Mouse (Mus musculus) limb, embryonic 13.5 days (tissue): ENCODE results near the gene Myof. TPM values are rescaled to one million over a fixed set of nuclear protein-coding genes. Genes with fewer than 3 reads are reported as not detected.
A peak's percentile ranks its signal among the peaks of the same experiment; 100 is the strongest.

Experiments
- ATAC-seq: fragments of 200-750 bp; cut with Nextera tagmentation; 2 replicates; pipeline ENCODE4 v1.8.0; 2017; ENCODE audit warnings: low read depth, moderate number of reproducible peaks, moderate TSS enrichment; ENCODE audit not compliant: low FRiP score
- H3K27ac ChIP-seq: fragments of 300-500 bp; sonication (generic); 2 replicates; pipeline ENCODE4 v1.5.1; 2015; ENCODE audit warnings: inconsistent platforms, mild to moderate bottlenecking, moderate library complexity
- H3K27me3 ChIP-seq: fragments of 300-500 bp; sonication (generic); 2 replicates; pipeline ENCODE4 v1.6.1; 2015; ENCODE audit warnings: mild to moderate bottlenecking, inconsistent platforms
- H3K36me3 ChIP-seq: fragments of 300-500 bp; sonication (generic); 2 replicates; pipeline ENCODE4 v1.6.1; 2015; ENCODE audit warnings: inconsistent platforms, mild to moderate bottlenecking, moderate library complexity
- H3K4me1 ChIP-seq: fragments of 300-500 bp; sonication (generic); 2 replicates; pipeline ENCODE4 v1.6.1; 2015; ENCODE audit warnings: inconsistent platforms
- H3K4me2 ChIP-seq: fragments of 300-500 bp; sonication (generic); replicated peaks from 2 replicates; pipeline ENCODE4 v1.6.1; 2015; ENCODE audit warnings: inconsistent platforms, mild to moderate bottlenecking, moderate library complexity
- H3K4me3 ChIP-seq: fragments of 300-500 bp; sonication (generic); 2 replicates; pipeline ENCODE4 v1.5.1; 2015; ENCODE audit warnings: moderate library complexity, mild to moderate bottlenecking, inconsistent platforms
- H3K9ac ChIP-seq: fragments of 300-500 bp; sonication (generic); 2 replicates; pipeline ENCODE4 v1.6.1; 2015; ENCODE audit warnings: mild to moderate bottlenecking, inconsistent platforms
- H3K9me3 ChIP-seq: fragments of 300-500 bp; sonication (generic); 2 replicates; pipeline ENCODE4 v1.6.1; 2016; ENCODE audit warnings: inconsistent platforms
- WGBS: fragments of 180-500 bp; shearing (Covaris S2); methylation state at CpG from one replicate; pipeline ENCODE4 v1.1.7; 2015; 5-methylcytosine and 5-hydroxymethylcytosine counted together
- polyA plus RNA-seq: library from polyadenylated mRNA; unstranded; fragments of >200 nt; fragmentation: Nextera tagmentation; extraction: Ambion mirVana; gene quantifications from 2 replicates; pipeline ENCODE4 v1.2.1, GENCODE M21; 2015

Gene Myof
- polyA plus RNA-seq, 1 experiment from 2014 or later, result 12.6 TPM

DNA sequence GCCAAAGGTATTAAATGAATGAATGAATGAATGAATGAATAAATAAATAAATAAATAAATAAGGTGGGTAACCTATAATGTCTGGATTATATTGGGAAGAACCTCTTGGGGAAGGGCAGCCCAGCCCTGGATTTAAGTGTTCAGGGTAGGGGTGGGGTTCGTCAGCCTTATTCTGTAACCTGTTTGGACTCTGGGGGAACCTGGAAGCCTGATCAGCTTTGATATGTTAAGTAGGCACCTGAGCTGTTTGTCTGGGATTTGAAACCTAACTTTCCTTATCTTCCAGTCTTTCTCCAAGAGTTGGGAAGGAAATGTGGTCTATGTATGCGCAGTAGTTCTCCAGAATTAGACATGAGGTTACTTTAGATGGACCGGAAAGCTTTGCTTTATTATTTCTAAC, 19.8 kb upstream of the Myof start:
- no peak for ATAC-seq
- no peaks in the 10 kb centered on the region for H3K27me3 ChIP-seq
- H3K27ac ChIP-seq, result no peak overlapping the region
- no peak overlapping the region for H3K4me2 ChIP-seq
- H3K4me3 ChIP-seq, result no peak overlapping the region
- no peaks in the 10 kb centered on the region for H3K9me3 ChIP-seq
- H3K9ac ChIP-seq, result no peak overlapping the region
- H3K36me3 ChIP-seq, result peaks cover 40% of the 10 kb centered on the region
- WGBS, result 91% methylated on average over 3 of the region's 3 CpGs
- H3K4me1 ChIP-seq, result no peaks in the 10 kb centered on the region

DNA sequence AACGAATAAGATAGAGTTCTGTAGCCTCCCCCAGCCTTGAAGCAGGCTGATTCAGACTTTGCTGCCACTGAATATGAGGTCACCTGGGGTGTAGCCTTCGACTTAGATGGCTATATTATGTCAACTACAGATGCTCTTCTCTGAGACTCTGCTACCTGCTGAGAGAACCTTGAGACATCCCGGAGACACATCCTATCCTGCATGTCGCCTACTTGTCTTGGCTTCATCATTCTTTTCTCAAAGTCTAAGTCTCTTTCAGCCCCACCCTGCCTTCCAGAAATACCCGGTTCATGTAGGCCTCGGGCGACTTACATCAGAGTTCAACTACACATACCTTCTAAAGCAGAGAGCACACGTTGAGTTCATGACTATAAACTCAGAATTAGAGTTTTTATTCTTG, 13.6 kb upstream of the Myof start:
- Histone ChIP-seq H3K27ac (no peak overlapping the region), H3K27me3 (no peaks in the 10 kb centered on the region), H3K9ac (no peak overlapping the region), H3K4me1 (peaks cover 19% of the 10 kb centered on the region), H3K4me3 (no peak overlapping the region), H3K36me3 (peaks cover 29% of the 10 kb centered on the region), H3K4me2 (no peak overlapping the region; the same call in 1 of the 2 replicates), H3K9me3 (no peaks in the 10 kb centered on the region)
- no peak for ATAC-seq
- 83% methylated on average over 8 of the region's 8 CpGs for WGBS

DNA sequence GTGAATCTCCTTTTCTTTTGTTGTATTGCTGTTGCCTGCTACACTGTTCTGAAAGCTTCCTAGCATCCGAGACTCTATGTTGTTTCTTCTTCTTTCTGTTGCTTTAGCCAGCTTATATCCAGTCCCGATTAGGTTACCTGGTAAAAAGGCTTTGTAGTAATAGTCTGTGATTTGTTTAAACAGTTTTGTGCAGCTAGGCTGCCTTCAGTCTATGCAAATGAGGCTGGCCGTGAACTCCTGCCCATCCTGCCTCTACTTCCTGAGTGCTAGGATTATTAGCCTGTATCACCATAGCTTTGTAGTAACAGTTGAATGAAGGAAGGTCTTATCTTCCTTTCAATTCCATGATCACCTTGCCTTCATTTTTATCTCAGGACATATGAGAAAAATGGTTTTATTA, 12.9 kb upstream of the Myof start:
- 0 out of 2 replicates have a peak overlapping the region, but pooled peaks have one; percentile 73 for H3K9ac ChIP-seq
- WGBS, result 60% methylated on average over 3 of the region's 3 CpGs
- H3K4me1 ChIP-seq, result peaks cover 19% of the 10 kb centered on the region
- H3K36me3 ChIP-seq, result peaks cover 25% of the 10 kb centered on the region
- no peaks in the 10 kb centered on the region for H3K9me3 ChIP-seq
- peak overlapping the region; percentile 90 for H3K4me2 ChIP-seq
- no peak for ATAC-seq
- H3K4me3 ChIP-seq, result peak overlapping the region; percentile 80
- no peak overlapping the region for H3K27ac ChIP-seq
- H3K27me3 ChIP-seq, result no peaks in the 10 kb centered on the region

- Histone ChIP-seq H3K36me3 (peaks cover 20% of the 10 kb centered on the region), H3K27ac (no peak overlapping the region), H3K4me2 (peak overlapping the region; percentile 90), H3K4me1 (peaks cover 19% of the 10 kb centered on the region), H3K4me3 (peak overlapping the region; percentile 80), H3K27me3 (no peaks in the 10 kb centered on the region), H3K9me3 (no peaks in the 10 kb centered on the region), H3K9ac (peak overlapping the region; percentile 73)
- WGBS, result 14% methylated on average over 6 of the region's 6 CpGs
- ATAC-seq, result no peak
These were observed 12.4 kb upstream of the Myof start for GRCm38 (mm10) chr19:38055798-38056197.

GRCm38 (mm10) chr19:38054720-38055192, 11.4 kb upstream of the Myof start, which contains the start of gene Cep55:
Gene Cep55 (plus strand): TSS chr19:38055011.
- Histone ChIP-seq H3K4me2 (peak within 1 kb of the TSS; percentile 90), H3K9me3 (no peaks in the 10 kb centered on the region), H3K9ac (peak within 1 kb of the TSS; percentile 73), H3K4me1 (peaks cover 19% of the 10 kb centered on the region), H3K36me3 (peaks cover 10% of the 10 kb centered on the region), H3K4me3 (peak within 1 kb of the TSS; percentile 80), H3K27me3 (no peaks in the 10 kb centered on the region), H3K27ac (no peak within 1 kb of the TSS)
- 1% methylated on average over 36 of the region's 36 CpGs for WGBS
- ATAC-seq, result peak; percentile 96

GRCm38 (mm10) chr19:38054149-38054719, 10.9 kb upstream of the Myof start:
- Histone ChIP-seq H3K9ac (peak overlapping the region; percentile 53), H3K36me3 (peaks cover 6% of the 10 kb centered on the region), H3K4me1 (peaks cover 19% of the 10 kb centered on the region), H3K27ac (no peak overlapping the region), H3K4me3 (peak overlapping the region; percentile 80), H3K27me3 (no peaks in the 10 kb centered on the region), H3K9me3 (no peaks in the 10 kb centered on the region), H3K4me2 (peak overlapping the region; percentile 90)
- peak; percentile 91 for ATAC-seq
- 1% methylated on average over 23 of the region's 23 CpGs for WGBS

- Histone ChIP-seq H3K4me1 (peaks cover 19% of the 10 kb centered on the region), H3K27ac (no peak overlapping the region), H3K4me2 (peak overlapping the region; percentile 90), H3K9ac (peak overlapping the region; percentile 53), H3K4me3 (peak overlapping the region; percentile 80), H3K9me3 (no peaks in the 10 kb centered on the region), H3K36me3 (peaks cover 3% of the 10 kb centered on the region; the same call in 1 of the 2 replicates), H3K27me3 (no peaks in the 10 kb centered on the region)
- 29% methylated on average over 8 of the region's 8 CpGs for WGBS
- ATAC-seq, result no peak
These were observed 10.1 kb upstream of the Myof start for GRCm38 (mm10) chr19:38053227-38054041.

DNA sequence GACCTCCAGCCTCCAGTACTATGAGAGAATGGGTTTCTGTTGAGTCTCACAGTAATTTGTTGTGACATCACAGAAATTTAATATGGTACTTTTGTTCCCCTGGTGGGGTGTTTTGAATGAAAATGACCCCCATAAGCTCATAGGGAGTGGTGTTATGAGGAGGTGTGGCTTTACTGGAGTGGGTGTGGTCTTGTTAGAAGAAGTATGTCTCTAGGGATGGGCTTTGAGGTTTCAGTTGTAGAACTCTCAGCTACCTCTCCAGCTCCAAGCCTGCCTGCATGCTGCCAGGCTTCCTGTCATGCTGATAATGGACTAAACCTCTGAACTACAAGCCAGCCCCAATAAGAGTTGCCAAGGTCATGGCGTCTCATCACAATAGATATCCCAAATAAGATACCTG, 6.3 kb upstream of the Myof start:
- no peaks in the 10 kb centered on the region for H3K27me3 ChIP-seq
- no peak overlapping the region for H3K9ac ChIP-seq
- H3K4me3 ChIP-seq, result no peak overlapping the region
- H3K27ac ChIP-seq, result no peak overlapping the region
- ATAC-seq, result no peak
- H3K4me1 ChIP-seq, result peaks cover 4% of the 10 kb centered on the region
- no peaks in the 10 kb centered on the region for H3K9me3 ChIP-seq
- H3K4me2 ChIP-seq, result no peak overlapping the region
- H3K36me3 ChIP-seq, result no peaks in the 10 kb centered on the region
- 79% methylated on average over 1 of the region's 1 CpGs for WGBS

GRCm38 (mm10) chr19:38045198-38045597, 1.8 kb upstream of the Myof start:
- Histone ChIP-seq H3K4me1 (peaks cover 12% of the 10 kb centered on the region), H3K4me2 (no peak overlapping the region), H3K4me3 (no peak overlapping the region), H3K36me3 (no peaks in the 10 kb centered on the region), H3K27me3 (0 out of 2 replicates have a peak, but pooled peaks cover 5% of the 10 kb centered on the region), H3K9ac (no peak overlapping the region), H3K9me3 (no peaks in the 10 kb centered on the region), H3K27ac (no peak overlapping the region)
- 86% methylated on average over 3 of the region's 3 CpGs for WGBS
- ATAC-seq, result no peak

GRCm38 (mm10) chr19:38042261-38042722, 1.1 kb downstream of the Myof start:
- H3K4me1 ChIP-seq, result peaks cover 12% of the 10 kb centered on the region
- peak overlapping the region; percentile 66; the same call in 1 of the 2 replicates for H3K27ac ChIP-seq
- H3K4me2 ChIP-seq, result peak overlapping the region; percentile 77
- H3K9ac ChIP-seq, result peak overlapping the region; percentile 70; the same call in 1 of the 2 replicates
- H3K4me3 ChIP-seq, result peak overlapping the region; percentile 52
- no peaks in the 10 kb centered on the region for H3K36me3 ChIP-seq
- H3K9me3 ChIP-seq, result no peaks in the 10 kb centered on the region
- peak; percentile 75 for ATAC-seq
- 0 out of 2 replicates have a peak, but pooled peaks cover 5% of the 10 kb centered on the region for H3K27me3 ChIP-seq
- WGBS, result 18% methylated on average over 5 of the region's 5 CpGs

DNA sequence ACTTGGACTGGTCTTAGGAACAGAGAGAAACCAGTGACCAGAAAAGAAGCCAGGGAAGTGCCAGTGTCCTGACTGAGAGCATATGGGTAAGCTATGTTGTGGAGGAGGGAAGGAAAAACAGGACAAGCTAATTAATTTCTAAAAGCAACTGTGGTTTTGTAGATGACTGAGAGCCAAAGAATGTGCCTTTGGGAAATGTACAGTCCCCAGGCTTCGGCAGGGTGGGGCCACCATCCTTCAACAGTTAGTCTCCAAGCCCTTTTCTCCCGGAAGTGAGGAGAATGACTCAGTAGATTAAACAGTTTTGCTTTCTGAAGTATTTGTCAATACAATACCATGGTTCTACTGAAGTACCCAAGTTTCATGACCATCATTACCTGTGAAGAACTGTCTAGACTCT, 5.1 kb downstream of the Myof start:
- no peaks in the 10 kb centered on the region for H3K9me3 ChIP-seq
- 0 out of 2 replicates have a peak, but pooled peaks cover 5% of the 10 kb centered on the region for H3K27me3 ChIP-seq
- no peak overlapping the region for H3K4me2 ChIP-seq
- no peak for ATAC-seq
- no peak overlapping the region for H3K4me3 ChIP-seq
- H3K4me1 ChIP-seq, result peaks cover 12% of the 10 kb centered on the region
- H3K9ac ChIP-seq, result no peak overlapping the region
- no peak overlapping the region for H3K27ac ChIP-seq
- no peaks in the 10 kb centered on the region for H3K36me3 ChIP-seq
- WGBS, result 69% methylated on average over 2 of the region's 2 CpGs

DNA sequence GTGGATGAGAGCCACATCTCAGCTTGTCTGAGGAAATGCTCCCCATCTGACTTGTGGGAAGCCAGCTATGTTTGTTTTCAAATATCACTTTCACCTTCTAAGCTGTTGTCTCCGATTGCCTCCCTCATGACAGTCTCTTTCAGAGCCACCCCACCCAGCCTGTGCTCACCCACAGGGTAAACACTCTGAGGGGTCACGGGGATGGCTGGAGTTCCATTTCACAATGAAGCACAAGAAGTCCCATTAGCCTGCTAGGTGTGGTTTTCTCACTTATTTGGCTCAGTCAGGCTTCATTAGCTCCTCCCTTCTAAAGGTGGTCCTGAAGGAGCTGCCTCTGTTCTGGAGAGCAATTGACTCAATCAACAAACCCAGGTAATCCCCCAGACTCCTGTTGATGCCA, 7.6 kb downstream of the Myof start:
- Histone ChIP-seq H3K27ac (no peak overlapping the region), H3K9me3 (no peaks in the 10 kb centered on the region), H3K9ac (no peak overlapping the region), H3K4me2 (no peak overlapping the region), H3K27me3 (no peaks in the 10 kb centered on the region), H3K36me3 (no peaks in the 10 kb centered on the region), H3K4me3 (no peak overlapping the region), H3K4me1 (peaks cover 10% of the 10 kb centered on the region)
- ATAC-seq, result no peak
- WGBS, result 50% methylated on average over 2 of the region's 2 CpGs
